Mouse (Mus musculus) brain, embryonic 14.5 days (tissue): ENCODE measurements at regions not wholly inside any gene's neighbourhood (a gene's known extent, or its start where the extent isn't known, plus 50 kb on each side); places are given as distances from the start of the nearest gene placed in this dataset.

Source experiments
- CTCF ChIP-seq: fragments of 200-500 bp; IDR thresholded peaks from 2 replicates; pipeline ENCODE4 v1.5.1; 2012; ENCODE audit warnings: inconsistent platforms, mild to moderate bottlenecking, moderate library complexity, borderline replicate concordance; ENCODE audit not compliant: insufficient read depth, insufficient read length; ENCODE audit errors: extremely low read depth
- POLR2A ChIP-seq: fragments of 200-500 bp; IDR thresholded peaks from 2 replicates; pipeline ENCODE4 v1.6.1; 2012; ENCODE audit warnings: mild to moderate bottlenecking, inconsistent platforms, borderline replicate concordance; ENCODE audit not compliant: poor library complexity, insufficient read depth, insufficient read length, severe bottlenecking; ENCODE audit errors: extremely low read depth

- TF ChIP-seq CTCF (no peak), POLR2A (no peak)
Observed at GRCm38 (mm10) chr12:110081831-110082615, 196.8 kb upstream of the Dio3 start.
